Mouse (Mus musculus) lung, embryonic 14.5 days (tissue): ENCODE measurements at regions not wholly inside any gene's neighbourhood (a gene's known extent, or its start where the extent isn't known, plus 50 kb on each side); places are given as distances from the start of the nearest gene placed in this dataset.

Source experiments
- ATAC-seq: fragments of 200-750 bp; cut with Nextera tagmentation; 2 replicates; pipeline ENCODE4 v1.8.0; 2017; ENCODE audit warnings: mild to moderate bottlenecking, moderate TSS enrichment, moderate library complexity; ENCODE audit not compliant: insufficient read depth
- DNase-seq: peaks from one replicate; pipeline ENCODE4 v3.0.0-alpha.2; 2015
- H3K27ac ChIP-seq: fragments of 300-500 bp; sonication (generic); 2 replicates; pipeline ENCODE4 v1.5.1; 2014; ENCODE audit warnings: low read depth, mild to moderate bottlenecking, moderate library complexity
- H3K27me3 ChIP-seq: fragments of 300-500 bp; sonication (generic); 2 replicates; pipeline ENCODE4 v1.6.1; 2014; ENCODE audit warnings: low read length, control low read depth; ENCODE audit not compliant: insufficient read depth
- H3K36me3 ChIP-seq: fragments of 300-500 bp; sonication (generic); 2 replicates; pipeline ENCODE4 v1.6.1; 2014; ENCODE audit warnings: control low read depth; ENCODE audit not compliant: insufficient read depth
- H3K4me1 ChIP-seq: fragments of 300-500 bp; sonication (generic); 2 replicates; pipeline ENCODE4 v1.6.1; 2014; ENCODE audit warnings: antibody characterized with exemption, control low read depth; ENCODE audit not compliant: insufficient read depth
- H3K4me2 ChIP-seq: fragments of 300-500 bp; sonication (generic); 2 replicates; pipeline ENCODE4 v1.6.1; 2014; ENCODE audit warnings: mild to moderate bottlenecking
- H3K4me3 ChIP-seq: fragments of 300-500 bp; sonication (generic); 2 replicates; pipeline ENCODE4 v1.5.1; 2014; ENCODE audit warnings: low read depth, low read length
- H3K9ac ChIP-seq: fragments of 300-500 bp; sonication (generic); 2 replicates; pipeline ENCODE4 v1.6.1; 2014
- H3K9me3 ChIP-seq: fragments of 300-500 bp; sonication (generic); 2 replicates; pipeline ENCODE4 v1.6.1; 2016; ENCODE audit warnings: low read depth, low read length, control low read depth
- CTCF ChIP-seq: IDR thresholded peaks from 2 replicates; pipeline ENCODE4 v1.5.1; 2016; ENCODE audit warnings: antibody characterized with exemption, low read depth
- WGBS: fragments of 180-500 bp; shearing (Covaris S2); extraction: QIAGEN DNeasy Blood & Tissue Kit; methylation state at CpG from one replicate; pipeline ENCODE4 v1.1.7; 2014; 5-methylcytosine and 5-hydroxymethylcytosine counted together

DNA sequence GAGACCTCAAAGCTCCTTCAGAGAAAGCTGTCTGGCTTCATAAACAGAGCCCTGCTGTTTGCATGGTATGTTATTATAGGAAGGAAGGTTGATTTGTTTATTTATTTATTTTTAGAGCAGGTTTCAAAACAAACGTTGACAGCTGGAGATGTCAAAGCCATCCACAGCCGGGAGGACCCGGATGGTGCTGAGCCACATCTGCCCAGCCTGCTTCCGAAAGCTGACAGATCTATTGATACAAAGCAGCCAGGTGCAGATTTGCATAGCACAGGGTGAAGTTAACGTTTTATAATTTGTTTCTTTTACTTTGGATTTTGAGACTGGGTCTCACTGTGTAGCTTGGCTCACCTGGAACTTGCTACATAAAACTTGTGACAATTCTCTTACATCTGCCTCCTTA, 61.5 kb upstream of the Igfbp5 start:
- no peak for TF ChIP-seq CTCF
- no peaks in the 10 kb centered on the region for H3K27me3 ChIP-seq
- ATAC-seq (no peak), DNase-seq (no peak)
- no peak overlapping the region for H3K27ac ChIP-seq
- H3K4me3 ChIP-seq = no peak overlapping the region
- H3K4me1 ChIP-seq = no peaks in the 10 kb centered on the region
- H3K9me3 ChIP-seq = no peaks in the 10 kb centered on the region
- no peak overlapping the region for H3K9ac ChIP-seq
- no peaks in the 10 kb centered on the region for H3K36me3 ChIP-seq
- no peak overlapping the region for H3K4me2 ChIP-seq
- WGBS = 36% methylated on average over 5 of the region's 5 CpGs

DNA sequence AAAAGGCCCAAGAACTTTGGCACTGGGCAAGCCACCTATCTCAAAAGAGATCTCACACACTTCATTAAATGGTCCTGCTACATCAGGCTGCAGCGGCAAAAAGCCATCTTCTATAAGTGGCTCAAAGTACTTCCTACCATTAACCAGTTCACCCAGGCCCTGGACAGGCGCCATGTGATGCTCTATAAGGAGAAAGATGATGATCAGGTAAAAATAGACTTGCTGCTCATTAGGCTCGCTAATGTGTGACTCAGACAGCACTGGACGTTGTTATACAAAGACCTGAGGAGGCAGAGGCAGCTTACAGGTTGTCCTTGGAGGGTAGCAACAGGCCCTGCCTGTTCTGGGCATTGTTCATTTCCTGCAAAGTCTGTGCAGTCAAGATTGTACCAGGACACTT, 60.4 kb upstream of the Igfbp5 start:
- H3K9me3 ChIP-seq = no peaks in the 10 kb centered on the region
- no peak overlapping the region for H3K27ac ChIP-seq
- H3K9ac ChIP-seq = no peak overlapping the region
- H3K4me3 ChIP-seq = no peak overlapping the region
- no peaks in the 10 kb centered on the region for H3K36me3 ChIP-seq
- H3K4me1 ChIP-seq = no peaks in the 10 kb centered on the region
- no peaks in the 10 kb centered on the region for H3K27me3 ChIP-seq
- no peak for ATAC-seq
- no peak for TF ChIP-seq CTCF
- no peak overlapping the region for H3K4me2 ChIP-seq
- 63% methylated on average over 4 of the region's 4 CpGs for WGBS
- DNase-seq = no peak

DNA sequence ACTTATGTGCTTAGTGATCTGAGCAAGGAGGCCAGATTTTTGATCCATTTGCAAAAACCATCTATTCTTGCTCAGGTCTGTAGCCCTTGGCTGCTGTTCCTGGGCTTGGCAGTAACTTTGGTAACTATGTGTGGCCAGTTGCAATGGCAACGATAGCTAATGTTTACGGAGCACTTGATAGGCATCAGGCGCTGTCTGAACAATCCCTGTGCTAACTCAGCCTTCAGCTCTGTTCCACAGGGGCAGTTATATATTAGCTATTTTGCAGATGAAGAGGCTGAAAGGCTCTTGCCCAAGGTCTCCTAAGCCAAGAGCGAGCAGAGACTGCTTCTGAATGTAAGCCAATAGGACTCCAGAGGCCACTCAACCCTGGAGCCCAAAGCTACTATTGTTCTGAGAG, 55.1 kb upstream of the Igfbp5 start:
- Histone ChIP-seq H3K4me3 (no peak overlapping the region), H3K36me3 (no peaks in the 10 kb centered on the region), H3K4me1 (no peaks in the 10 kb centered on the region), H3K27ac (peak overlapping the region; percentile 74), H3K9me3 (no peaks in the 10 kb centered on the region), H3K4me2 (no peak overlapping the region), H3K27me3 (no peaks in the 10 kb centered on the region), H3K9ac (no peak overlapping the region)
- no peak for TF ChIP-seq CTCF
- ATAC-seq (peak; percentile 84), DNase-seq (peak; percentile 66)
- 55% methylated on average over 4 of the region's 4 CpGs for WGBS
